Comparison of ENCODE assay signal across 8 mouse cellular contexts in genomic region chr7:34168470-34169251, GRCm38 (mm10). TPM values are rescaled to one million over a fixed set of nuclear protein-coding genes. Genes with fewer than 3 reads are reported as not detected.
DNase-seq lines count a peak whose midpoint lies in the region; ATAC-seq and TF ChIP-seq lines count a peak whose summit lies in the region.

No protein-coding gene starts in this region.

- peak overlapping the region; percentile 81 for H3K9ac ChIP-seq in hindbrain, postnatal 0 days (replicated peaks; ENCODE audit: low read length)

- peak overlapping the region; percentile 76 for H3K4me2 ChIP-seq in hindbrain, postnatal 0 days (ENCODE audit: low read depth, low read length)

- no peaks in the 10 kb centered on the region for H3K27me3 ChIP-seq in hindbrain, postnatal 0 days (ENCODE audit: insufficient read depth, low read length)

- no peaks in the 10 kb centered on the region for H3K9me3 ChIP-seq in hindbrain, postnatal 0 days (ENCODE audit: low read length)

- ATAC-seq in hindbrain, postnatal 0 days, result peak; percentile 97
- peak; percentile 99 for ATAC-seq in megakaryocyte, adult 5-6 weeks (ENCODE audit: poor library complexity, severe bottlenecking)

- peak overlapping the region; percentile 84 for H3K27ac ChIP-seq in hindbrain, postnatal 0 days
- peak overlapping the region; percentile 82 for H3K27ac ChIP-seq in left cerebral cortex, adult 2 months

- TF ChIP-seq CTCF in hindbrain, postnatal 0 days (IDR thresholded peaks at IDR 0.05; ENCODE audit: low read depth), result no peak
- no peak; the same call in 1 of the 2 replicates for TF ChIP-seq CTCF in left cerebral cortex, adult 2 months (IDR thresholded peaks at IDR 0.05)

- WGBS in hindbrain, postnatal 0 days, result 10% methylated on average over 30 of the region's 30 CpGs

- peak overlapping the region; percentile 98 for H3K4me3 ChIP-seq in hindbrain, postnatal 0 days (ENCODE audit: low read length)
- peak overlapping the region; percentile 75 for H3K4me3 ChIP-seq in left cerebral cortex, adult 2 months

- intact Hi-C loops in left cerebral cortex, adult 2 months (cut with DNase I), result loop anchor here (2.0 kb wide), 1 partner anchor 28 kb away; the partner anchor contains the start of gene Pdcd2l

- H3K36me3 ChIP-seq in hindbrain, postnatal 0 days (ENCODE audit: insufficient read depth, low read length), result peaks cover 9% of the 10 kb centered on the region

- no peaks in the 10 kb centered on the region for H3K4me1 ChIP-seq in hindbrain, postnatal 0 days (ENCODE audit: insufficient read depth, low read length)

- peak; percentile 86 for DNase-seq in T-cell, adult 2 months (ENCODE audit: low spot score)
- peak; percentile 94 to 95 for DNase-seq in cerebellum, postnatal 36 days
- peak; percentile 93 for DNase-seq in gastrocnemius, adult 18-20 months (ENCODE audit: low spot score)
- peak; percentile 94 for DNase-seq in hindbrain, postnatal 0 days (ENCODE audit: low spot score)
- DNase-seq in left cerebral cortex, adult 2 months (ENCODE audit: extremely low spot score in 1 of 2, low spot score in 2 of 2), result peak; percentile 93 to 94
- peak; percentile 90 to 94 for DNase-seq in right cerebral cortex, adult 2 months (ENCODE audit: low spot score in 2 of 2)
- peak; percentile 93 for DNase-seq in urinary bladder, postnatal 14 days (ENCODE audit: low spot score)

RNA-seq across cellular contexts. Expression of gene Uba2, which starts 0.7 kb away (rescaled TPM):
- total RNA-seq in gastrocnemius, adult 18-20 months (2021), result 10 to 100 TPM; 32.8 to 37.1 TPM
- 108 and 118 TPM in 2 replicates for total RNA-seq in hindbrain, postnatal 0 days (2014; rRNA removed)
- polyA plus RNA-seq in hindbrain, postnatal 0 days (2015; fragmentation: Nextera tagmentation; extraction: Ambion mirVana), result 123 and 127 TPM in 2 replicates
- 10 to 100 TPM; 89.2 to 93.5 TPM for total RNA-seq in left cerebral cortex, adult 2 months (2021)
- total RNA-seq in megakaryocyte, adult 5-6 weeks (2015), result 111 and 115 TPM in 2 replicates
- 121 and 126 TPM in 2 replicates for total RNA-seq in megakaryocyte, adult 5-6 weeks (2017)

RNA-seq across cellular contexts. Expression of gene Pdcd2l, which starts 27.8 kb away (rescaled TPM):
- 10 to 100 TPM; 13.7 to 15.0 TPM for total RNA-seq in gastrocnemius, adult 18-20 months (2021)
- 37.6 and 42.7 TPM in 2 replicates for total RNA-seq in hindbrain, postnatal 0 days (2014; rRNA removed)
- polyA plus RNA-seq in hindbrain, postnatal 0 days (2015; fragmentation: Nextera tagmentation; extraction: Ambion mirVana), result 61.6 and 65.7 TPM in 2 replicates
- total RNA-seq in left cerebral cortex, adult 2 months (2021), result 10 to 100 TPM; 23.8 to 26.9 TPM
- total RNA-seq in megakaryocyte, adult 5-6 weeks (2015), result 26.1 and 30.6 TPM in 2 replicates
- 33.9 and 37.0 TPM in 2 replicates for total RNA-seq in megakaryocyte, adult 5-6 weeks (2017)

RNA-seq across cellular contexts. Expression of gene Wtip, which starts 35.6 kb away (rescaled TPM):
- total RNA-seq in gastrocnemius, adult 18-20 months (2021), result 1 to 10 TPM; 2.7 to 4.1 TPM
- total RNA-seq in hindbrain, postnatal 0 days (2014; rRNA removed), result 28.8 and 33.9 TPM in 2 replicates
- polyA plus RNA-seq in hindbrain, postnatal 0 days (2015; fragmentation: Nextera tagmentation; extraction: Ambion mirVana), result 2.8 and 3.2 TPM in 2 replicates
- total RNA-seq in left cerebral cortex, adult 2 months (2021), result 10 to 100 TPM in 1 of 2 experiments, 1 to 10 TPM in 1; 9.8 to 11.7 TPM
- total RNA-seq in megakaryocyte, adult 5-6 weeks (2015), result 0.09 and 0.14 TPM in 2 replicates
- 0.33 TPM in 1 of 2 replicates, not detected in the other for total RNA-seq in megakaryocyte, adult 5-6 weeks (2017)

Comparison
In these comparisons a context has a peak if more than half of its experiments do, and no peak if none do; other contexts are left out.
1. Peak in every context shown above with its lines: DNase-seq, ATAC-seq, H3K4me3 ChIP-seq and H3K27ac ChIP-seq.